Mouse (Mus musculus): Measurements from ENCODE around the gene Pde3b. TPM values are rescaled to one million over a fixed set of nuclear protein-coding genes. Genes with fewer than 3 reads are reported as not detected.

Gene Pde3b
- 8.5 and 10.9 TPM in 2 replicates for polyA plus RNA-seq (2012; rRNA removed)

GRCm38 (mm10) chr7:114414421-114415335, at the start of gene Pde3b:
Gene Pde3b (plus strand): TSS chr7:114415281.

GRCm38 (mm10) chr7:114562531-114563241, 147.6 kb downstream of the Pde3b start, which contains the start of gene Cyp2r1:
Gene Cyp2r1 (minus strand): TSS chr7:114562972.

Other genes with a start within 250 kb of the Pde3b start
- gene Copb1, start 160.6 kb upstream of the Pde3b start, polyA plus RNA-seq (2012; rRNA removed): 66.0 and 71.3 TPM in 2 replicates
- 271 and 298 TPM in 2 replicates for gene Psma1, start 139.2 kb upstream of the Pde3b start, polyA plus RNA-seq (2012; rRNA removed)
- 0.63 and 0.74 TPM in 2 replicates for gene Cyp2r1, start 147.7 kb downstream of the Pde3b start, polyA plus RNA-seq (2012; rRNA removed)
- 4.8 and 16.6 TPM in 2 replicates for gene Calca, start 221.1 kb downstream of the Pde3b start, polyA plus RNA-seq (2012; rRNA removed)